Mouse (Mus musculus) urinary bladder, adult 18-20 months (tissue): ENCODE measurements around the gene Ing1.
"Not testable (repeated sequence)": the region's sequence is repeated elsewhere in the genome, so short reads cannot be mapped to it uniquely, and the experiment has no call there.

Experiments
- DNase-seq, 2 experiments: peaks; one replicate each; pipeline ENCODE4 v3.0.0; 2022; ENCODE audit warnings: low spot score in 2 of 2, mixed read lengths in 2 of 2

The Ing1 gene

DNA sequence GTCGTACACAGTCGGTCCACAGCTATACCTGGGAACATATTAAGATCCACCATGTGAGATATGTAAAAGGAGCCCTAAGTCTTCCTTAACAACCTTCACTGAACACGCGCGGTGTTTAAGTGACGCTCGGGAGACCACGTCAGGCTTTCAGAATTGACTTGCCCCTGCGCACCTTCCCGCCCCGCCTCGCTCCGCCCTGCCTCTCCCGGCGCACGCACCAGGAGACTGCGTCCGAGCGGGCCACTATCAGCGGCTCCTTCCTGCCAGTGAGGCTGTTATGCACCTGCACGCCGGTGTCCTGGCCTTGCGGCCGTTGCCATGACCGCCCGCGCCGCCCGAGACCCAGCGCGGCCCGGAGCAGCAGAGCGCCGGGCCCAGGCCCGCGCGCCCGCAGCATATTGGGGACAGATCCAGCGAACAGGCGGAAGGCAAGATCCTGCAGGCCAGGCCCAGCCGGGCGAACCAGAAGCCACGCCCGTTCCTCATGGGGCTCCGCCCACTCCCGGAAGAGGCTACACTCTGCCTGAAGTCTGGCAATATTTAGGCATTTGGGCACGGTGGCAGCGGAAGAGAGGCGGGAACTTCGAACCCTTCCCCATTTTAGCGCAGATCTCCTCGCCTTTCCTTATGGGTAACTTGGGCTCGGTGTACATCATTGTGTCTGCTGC is 5.0 kb upstream of the Ing1 start, which contains the start of gene Cars2:
TSS of gene Cars2 (minus strand) at position 503 of the 668 bp plus-strand sequence.
- peak; percentile 91 to 98 for DNase-seq

DNA sequence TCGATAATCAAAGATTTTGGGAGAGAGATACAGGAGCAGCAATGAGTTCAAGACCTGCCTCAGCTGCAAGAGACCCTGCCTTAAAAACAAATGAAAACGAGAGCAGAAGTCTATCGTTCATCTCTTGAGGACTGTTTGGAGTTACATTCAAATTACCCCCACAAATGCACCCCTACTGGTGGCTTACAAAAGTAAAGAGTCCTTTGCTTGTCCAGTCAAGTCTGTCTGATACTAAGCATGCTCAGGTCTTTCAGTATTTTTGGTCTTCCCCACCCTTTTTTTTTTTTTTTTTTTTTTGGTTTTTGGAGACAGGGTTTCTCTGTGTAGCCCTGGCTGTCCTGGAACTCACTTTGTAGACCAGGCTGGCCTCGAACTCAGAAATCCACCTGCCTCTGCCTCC is 3.9 kb upstream of the Ing1 start:
- not testable (repeated sequence) for DNase-seq

DNA sequence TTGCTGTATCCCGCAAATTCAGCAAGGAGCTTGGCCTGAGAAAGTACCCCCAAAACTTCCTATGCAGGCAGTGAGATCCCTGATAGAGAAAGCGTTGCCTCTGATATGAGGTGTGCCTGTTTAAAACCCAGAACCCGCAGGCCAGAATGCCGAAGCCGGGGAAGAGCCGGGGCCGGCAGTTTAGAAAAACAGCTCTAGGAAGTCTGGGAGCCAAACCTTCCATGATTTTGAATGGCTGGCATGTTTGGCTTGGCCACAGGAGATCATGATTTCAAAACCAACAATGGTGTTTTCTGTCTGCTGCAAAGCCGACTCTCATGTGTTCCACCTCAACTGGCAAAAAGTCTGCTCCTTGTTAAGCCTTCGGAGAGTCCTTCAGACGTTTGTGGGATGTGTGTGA is 3.0 kb upstream of the Ing1 start:
- DNase-seq: no peak

DNA sequence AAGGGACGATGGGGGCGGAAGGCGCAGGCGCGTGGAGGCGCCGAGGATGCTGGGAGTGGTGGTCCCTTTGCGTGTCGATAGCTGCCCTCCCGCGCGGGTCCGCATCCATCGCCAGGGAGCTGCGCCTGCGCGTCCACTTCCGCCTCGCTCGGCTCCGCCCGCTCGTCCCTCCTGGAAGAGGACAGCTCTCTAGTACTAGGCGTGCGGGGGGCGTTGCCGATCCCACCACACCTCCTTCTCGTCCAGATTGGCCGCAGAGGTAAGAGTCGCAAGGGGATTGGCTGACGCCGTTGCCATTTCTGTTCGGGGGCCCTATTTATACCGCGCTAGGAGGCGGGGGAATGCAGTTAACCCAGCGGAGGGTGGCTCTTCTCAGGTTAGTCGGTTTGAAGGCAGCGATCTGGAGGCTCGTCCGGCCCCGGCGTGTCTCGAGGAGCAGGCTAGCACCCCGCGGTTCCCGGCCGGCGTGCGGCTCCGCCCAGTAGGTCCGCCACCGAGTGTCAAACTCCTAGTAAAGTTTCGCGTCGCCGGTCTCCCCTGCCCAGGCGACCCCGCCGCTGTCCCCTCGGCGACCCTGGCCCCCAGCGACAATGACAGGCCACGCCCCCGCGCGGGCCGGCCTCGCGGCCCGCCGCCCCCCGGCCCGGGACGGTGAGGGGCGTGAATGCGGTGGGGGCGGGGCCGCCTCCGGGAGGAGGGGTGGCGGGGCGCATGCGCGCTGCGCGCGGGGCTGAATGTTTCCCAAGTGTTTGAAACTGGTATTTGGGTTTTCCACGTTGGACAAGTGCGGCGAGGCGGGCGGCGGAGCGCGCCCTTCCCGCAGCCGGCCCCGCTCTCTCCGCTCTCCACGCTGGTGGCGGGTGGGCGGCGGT is 585 bp downstream of the Ing1 start:
- peak; percentile 97 to 99 for DNase-seq

DNA sequence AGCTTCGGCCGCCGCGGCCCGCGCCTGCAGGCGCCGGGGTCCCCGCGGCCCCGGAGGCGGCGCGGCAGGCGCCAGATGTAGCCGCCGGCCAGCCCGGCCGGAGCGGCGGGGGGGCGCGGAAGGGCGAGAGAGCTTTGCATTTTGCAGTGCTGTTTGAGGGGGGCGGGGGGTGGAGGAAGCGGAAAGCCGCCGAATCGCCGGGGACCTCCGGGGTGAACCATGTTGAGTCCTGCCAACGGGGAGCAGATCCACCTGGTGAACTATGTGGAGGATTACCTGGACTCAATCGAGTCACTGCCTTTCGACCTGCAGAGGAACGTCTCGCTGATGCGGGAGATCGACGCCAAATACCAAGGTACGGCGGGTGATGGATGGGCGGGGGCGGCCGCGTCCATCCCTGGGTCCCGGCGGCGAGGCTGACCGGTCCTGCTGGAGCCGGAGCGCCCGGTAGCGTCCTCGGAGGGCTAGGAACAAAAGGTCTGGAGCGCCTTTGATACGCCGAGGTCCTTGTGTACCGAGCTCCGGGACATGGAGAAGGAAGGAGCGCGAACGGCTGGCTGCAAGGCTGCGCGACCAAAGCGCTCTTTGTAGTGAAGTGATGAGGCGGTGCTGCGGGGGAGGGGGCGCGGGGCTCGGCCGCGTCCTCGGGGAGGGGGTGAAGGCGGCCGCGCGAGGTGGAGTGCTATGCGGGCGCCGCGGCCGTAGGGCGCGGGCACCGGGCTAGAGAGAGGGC is 1.5 kb downstream of the Ing1 start:
- peak; percentile 20 to 58 for DNase-seq

DNA sequence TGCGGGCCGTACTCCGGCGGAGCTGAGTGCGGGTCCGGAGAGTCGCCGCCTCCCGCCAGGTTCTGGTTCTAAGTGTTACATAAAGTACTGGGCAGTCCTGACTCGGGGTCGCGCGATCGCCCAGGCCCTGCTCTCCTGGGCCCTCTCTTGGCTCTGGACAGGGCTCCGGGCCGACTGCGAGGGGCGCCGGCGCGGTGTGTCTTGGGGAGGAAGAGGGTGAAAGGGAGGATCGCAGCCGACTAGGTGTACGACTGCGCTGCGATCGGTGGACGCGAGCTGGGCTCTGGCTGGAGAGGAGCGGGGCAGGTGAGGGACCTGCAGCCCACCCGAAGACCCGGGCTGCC is 2.0 kb downstream of the Ing1 start:
- peak in 1 of 2 experiments; percentile 15 for DNase-seq

DNA sequence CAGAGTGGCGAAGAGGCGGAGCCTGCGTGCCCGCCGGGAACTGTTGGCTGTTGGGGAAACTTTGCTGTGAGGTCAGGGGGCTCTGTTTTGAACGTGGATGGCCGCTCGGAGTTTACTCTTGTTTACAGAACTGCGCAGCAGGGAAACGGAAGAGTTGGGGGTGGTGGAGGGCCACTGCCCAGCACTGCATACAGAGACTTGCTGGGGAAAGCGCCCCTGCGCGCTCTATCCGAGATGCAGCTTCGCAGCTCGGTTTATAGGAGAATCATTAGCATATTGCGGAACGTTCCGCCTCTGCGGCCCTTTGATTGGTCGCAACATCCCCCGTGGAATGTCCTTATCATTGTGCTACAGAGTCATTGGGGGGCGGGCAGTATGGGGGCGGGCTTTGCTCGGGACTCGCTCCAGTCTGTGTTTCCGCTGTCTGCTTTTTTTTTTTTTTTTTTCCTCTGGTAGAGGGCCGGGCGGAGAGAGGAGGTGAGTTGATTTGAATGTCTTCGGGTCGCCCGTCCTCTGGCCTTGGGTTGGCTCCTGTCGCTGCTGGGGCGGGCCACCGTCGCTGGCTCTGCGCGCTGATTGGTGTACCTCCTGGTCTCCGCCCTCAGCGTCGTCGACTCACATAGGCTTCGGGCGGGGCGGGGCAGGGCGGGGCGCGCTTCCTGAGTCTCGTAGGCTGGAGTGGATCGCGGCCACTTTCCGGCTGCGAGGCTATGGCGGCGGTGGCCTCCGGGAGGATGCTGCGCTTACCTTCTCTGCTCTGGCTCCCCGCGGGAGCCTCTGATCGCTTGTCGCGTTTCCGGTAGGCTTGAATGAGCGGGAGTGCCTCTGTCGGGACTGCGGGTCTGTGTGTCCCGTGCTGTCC is 2.6 kb downstream of the Ing1 start:
- peak; percentile 90 to 97 for DNase-seq

DNA sequence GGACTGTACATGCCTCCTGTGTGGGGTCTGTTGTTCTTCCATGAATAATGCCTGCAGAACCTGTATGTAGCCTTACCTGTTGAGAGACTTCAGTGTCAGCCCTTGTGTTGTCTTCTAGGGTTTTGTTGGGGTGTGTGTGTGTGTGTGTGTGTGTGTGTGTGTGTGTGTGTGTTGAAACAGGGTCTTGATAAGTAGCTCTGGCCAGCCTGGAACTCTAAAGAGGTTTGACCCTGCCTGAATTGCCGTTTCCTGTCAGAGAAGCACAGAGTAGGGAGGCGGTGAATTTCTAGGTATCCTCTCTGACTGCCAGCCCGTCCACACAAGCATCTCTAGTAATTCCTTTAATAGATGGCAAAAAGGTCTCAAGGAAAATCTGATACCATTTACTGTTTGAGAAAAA is 4.1 kb downstream of the Ing1 start:
- DNase-seq: no peak

DNA sequence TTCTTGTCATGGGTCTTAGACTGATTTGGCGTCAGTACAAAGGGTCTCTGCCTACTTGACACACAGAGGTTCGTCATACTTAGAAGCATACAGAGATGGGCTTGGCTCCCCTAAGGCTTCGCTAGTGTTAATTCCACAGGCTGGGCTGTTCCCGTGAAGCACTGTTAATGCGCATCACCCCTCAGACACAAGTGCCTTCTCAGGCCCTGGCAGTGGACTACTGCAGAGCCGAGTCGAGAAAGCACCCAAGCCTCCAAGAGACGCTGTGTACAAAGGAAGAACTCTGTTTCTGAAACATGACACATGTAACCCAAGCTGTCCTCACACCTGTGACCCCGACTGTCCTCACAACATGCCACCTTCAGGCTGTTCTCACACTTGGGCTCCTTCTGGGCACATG is 4.8 kb downstream of the Ing1 start:
- no peak for DNase-seq

DNA sequence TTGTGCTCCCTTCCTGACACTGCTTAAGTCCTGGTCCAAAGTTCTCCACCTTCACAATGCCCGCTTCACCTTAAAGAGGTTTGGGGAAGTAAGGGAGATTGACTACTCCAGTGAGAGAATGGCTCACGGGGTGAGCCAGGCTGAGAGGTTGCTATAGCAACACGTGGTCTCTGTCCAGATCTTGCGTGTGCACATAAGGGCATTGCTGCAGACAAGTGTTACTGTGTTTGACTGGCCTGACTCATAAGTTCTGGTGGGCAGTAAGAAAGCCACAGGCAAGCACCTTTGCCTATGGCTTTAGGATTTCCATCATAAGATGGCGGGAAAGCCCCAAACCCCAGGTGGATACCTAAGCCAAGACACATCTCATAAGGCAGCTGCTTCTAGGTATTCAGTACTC is 8.9 kb downstream of the Ing1 start:
- DNase-seq: no peak

DNA sequence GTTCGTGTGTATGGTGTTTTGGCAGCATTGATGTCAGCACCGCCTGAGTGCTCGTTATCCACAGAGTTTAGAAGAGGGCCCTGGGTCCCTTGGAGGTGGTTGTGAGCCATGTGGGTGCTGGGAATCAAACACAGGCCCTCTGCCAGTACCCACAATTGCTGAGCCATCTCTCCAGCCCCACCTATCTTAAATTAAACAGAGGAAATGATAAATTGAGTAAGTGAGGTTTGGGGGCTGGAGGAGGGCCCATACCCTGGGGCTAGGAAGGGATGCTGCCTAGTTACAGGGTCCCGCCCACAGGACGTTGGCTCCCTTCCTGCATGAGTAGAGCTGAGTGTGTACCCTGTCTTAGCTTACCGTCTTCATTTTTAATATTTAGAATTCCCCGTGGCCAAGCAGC is 9.3 kb downstream of the Ing1 start:
- no peak for DNase-seq

DNA sequence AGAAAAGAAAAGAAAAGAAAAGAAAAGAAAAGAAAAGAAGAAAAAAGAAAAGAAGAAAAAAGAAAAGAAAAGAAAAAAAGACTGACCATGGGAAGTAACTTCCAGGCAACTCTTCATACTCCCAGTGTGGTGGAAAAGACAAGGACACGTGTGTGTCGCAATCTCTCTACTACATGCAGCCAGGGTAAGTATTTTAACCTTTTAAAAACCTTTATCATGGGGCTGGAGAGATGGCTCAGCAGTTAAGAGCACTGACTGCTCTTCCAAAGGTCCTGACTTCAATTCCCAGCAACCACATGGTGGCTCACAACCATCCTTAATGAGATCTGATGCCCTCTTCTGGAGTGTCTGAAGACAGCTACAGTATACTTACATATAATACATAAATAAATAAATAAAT is 12.8 kb downstream of the Ing1 start:
- not testable (repeated sequence) for DNase-seq

DNA sequence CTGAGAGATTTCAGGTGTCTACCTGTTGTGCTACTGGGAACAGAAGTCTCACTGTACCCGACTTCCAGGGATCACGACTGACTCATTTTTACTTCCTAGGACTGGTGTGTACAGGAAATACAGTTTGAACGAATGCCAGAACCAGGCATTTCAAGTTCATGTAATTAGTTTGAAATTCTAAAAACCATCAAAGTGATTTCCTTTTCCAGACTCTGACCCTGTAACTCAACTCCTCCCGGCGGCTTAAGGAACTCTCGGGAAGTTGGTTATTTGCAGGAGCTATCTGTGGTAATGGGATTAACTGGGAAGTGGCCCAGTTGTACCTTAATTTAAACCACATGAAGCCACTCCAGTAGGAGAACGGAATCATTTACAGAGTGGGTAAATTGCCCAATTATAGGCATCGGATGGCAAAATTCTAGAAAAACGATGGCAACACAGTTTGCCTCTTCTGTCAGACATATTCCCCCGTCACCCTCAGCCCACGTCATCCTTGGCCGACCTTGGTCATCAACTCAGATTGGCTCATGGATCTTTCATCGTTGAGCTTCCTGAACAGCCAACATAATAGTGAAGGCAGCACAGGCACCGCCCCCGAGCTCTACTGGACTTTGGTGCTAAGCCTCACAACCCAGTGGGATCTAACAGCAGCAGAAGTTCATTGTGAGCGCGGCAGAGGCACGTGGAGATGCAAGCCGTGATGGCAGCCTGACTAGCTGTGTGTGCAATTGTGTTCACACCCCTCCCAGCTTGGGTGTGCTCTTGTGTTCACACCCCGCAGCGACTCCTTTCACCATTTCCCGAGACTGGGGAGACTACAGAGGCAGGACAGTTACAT is 14.1 kb downstream of the Ing1 start:
- no peak for DNase-seq

DNA sequence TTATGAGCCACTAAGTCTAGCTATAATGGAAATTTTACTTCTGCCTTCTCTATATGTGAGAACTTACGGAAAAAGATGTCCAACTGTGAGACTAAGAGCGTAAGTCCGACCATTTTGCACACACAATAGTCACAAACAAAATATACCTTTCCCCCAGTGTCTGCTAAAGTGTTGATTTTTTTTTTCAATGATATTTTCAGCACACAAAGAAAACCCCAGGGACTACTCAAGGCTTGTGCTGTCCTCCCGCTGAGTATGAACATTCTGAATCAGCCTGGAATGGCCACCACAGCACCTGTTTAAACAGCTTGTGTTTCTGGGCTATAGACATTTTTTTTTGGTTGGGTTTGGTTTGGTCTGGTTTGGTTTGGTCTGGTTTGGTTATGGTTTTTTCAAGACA is 15.4 kb downstream of the Ing1 start:
- DNase-seq: no peak

DNA sequence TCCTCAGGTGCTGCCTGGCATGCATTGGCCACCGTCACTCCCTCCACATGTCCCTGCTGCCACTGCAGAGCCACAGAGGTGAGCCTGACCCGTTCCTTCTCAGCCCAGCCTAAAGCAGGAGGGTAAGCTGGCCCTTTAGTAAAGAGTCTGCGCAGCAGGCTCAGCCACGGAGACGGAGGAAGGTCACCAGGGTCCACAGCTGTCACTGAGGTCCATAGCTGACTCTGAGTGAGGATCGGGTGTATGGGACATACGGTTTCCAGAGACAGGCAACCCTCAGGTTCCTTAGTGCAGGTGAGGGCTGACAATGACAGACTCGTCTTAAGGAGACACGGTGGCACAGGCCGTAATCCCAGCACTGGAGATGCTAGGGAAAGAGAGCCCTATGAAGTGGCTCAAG is 16.6 kb downstream of the Ing1 start:
- no peak for DNase-seq

DNA sequence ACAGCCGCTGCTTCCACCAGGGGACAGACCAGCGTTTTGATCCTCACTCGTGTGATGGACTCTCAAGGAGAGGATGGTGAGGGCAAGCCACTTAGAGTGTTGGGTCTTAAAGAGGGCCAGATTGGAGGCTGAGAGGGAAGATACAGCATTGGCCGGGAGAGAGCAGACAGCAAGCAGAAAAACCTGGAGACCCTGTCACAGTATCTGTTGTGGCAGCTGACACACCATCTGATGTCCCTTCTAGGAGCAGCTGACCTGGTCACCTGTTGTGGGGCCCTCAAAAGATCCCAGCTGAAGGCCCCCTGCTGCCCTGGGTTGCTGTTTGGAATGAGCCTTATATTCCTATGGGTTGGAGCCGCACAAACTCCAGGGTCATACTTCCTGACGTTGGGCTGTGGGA is 17.1 kb downstream of the Ing1 start:
- DNase-seq: no peak

DNA sequence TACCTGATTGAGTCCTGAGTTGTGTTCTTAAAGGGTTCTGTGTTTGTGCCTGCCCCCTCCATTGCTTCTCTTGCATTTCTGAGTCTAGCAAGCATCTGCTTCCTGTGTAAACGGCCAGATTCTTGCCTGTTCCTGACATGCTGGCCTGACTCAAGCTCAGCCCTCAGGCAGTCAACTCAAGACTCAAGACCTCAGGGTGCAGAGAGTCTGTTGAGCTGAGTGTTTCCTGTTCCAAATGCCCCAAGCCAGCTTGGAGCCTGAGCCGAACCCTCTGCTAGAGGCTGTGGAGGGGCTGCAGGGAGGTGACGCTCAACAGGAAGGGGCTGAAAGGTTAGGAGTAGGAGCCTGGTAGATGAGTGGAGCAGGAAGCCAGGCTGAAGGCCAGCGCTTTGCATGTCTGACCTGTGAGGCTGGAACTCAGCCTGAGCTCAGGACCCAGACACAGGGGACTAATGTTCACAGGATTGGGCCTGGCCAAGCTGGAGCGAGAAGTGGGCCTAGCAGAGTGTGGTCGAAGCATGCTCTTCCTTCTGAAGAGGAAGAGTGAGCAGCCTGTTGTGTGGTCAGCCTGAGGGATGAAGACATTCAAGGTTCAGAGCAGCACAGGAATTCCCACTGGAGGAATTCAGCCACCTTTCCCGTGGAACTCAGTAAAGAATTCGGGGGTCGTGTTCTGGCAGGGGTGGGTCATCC is 19.7 kb downstream of the Ing1 start:
- no peak for DNase-seq

DNA sequence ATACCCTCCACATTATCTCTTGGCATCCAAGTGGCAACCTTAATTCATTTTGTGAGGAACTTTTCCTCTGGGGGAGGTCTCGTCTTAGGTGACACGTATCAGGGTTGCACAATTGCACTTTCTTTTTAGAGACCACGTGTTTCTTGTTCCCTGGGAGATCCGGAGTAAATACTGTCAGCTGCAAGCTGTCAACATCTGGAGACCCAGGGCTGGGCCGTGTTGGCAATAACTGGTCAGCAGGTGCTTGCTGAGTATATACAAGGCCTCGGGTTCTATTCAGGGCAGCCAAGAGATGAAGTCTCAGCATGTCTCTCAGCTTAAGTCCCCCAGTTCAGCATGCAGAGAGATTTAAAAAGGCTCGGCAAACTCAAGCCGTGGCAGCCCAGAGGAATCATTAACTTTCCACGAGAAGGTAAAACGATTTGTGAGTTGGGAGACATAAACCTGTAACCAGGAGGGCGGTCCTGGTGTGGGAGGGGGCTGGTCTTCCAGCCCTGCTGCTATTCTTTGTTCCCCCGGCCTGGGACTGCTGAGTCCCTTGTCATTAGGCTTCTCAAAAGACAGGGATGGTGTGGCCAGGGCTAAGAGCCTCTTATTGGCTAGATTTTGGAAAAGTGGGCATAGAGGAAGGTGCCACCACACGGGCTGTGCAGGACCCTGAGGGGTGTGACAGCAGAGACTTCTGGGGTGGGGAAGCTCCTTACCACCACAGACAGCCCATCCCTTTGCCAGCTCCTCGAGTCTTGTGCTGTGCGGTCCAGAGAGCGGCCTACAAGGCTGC is 20.4 kb downstream of the Ing1 start:
- no peak for DNase-seq
